Mouse (Mus musculus) gastrocnemius, adult 2 months (tissue): ENCODE results near the gene Gmds. TPM values are rescaled to one million over a fixed set of nuclear protein-coding genes. Genes with fewer than 3 reads are reported as not detected.

Experiments used
- DNase-seq: peaks from one replicate; pipeline ENCODE4 v3.0.0; 2022
- H3K27ac ChIP-seq: fragments of 200-600 bp; 2 replicates; pipeline ENCODE4 v1.8.1; 2022; ENCODE audit warnings: mild to moderate bottlenecking
- H3K4me3 ChIP-seq: fragments of 200-600 bp; 2 replicates; pipeline ENCODE4 v1.8.1; 2022; ENCODE audit warnings: mild to moderate bottlenecking, moderate library complexity
- CTCF ChIP-seq: fragments of 200-600 bp; IDR thresholded peaks from 2 replicates; pipeline ENCODE4 v1.8.1; 2022; ENCODE audit warnings: antibody characterized with exemption, mild to moderate bottlenecking, moderate library complexity
- intact Hi-C: fragments of 180-260 bp; cut with DNase I; formaldehyde crosslinking; loops from one replicate; pipeline ENCODE4 v1.15.1; 2025
- total RNA-seq, 2 experiments: library from RNA; stranded (reverse); gene quantifications; 2 replicates each; pipeline ENCODE4 v1.2.3; 2021

Gene Gmds
- total RNA-seq, 2 experiments from 2014 or later, result 2.1 to 2.4 TPM

- TF ChIP-seq CTCF, result no peak
- Histone ChIP-seq H3K4me3 (no peak overlapping the region), H3K27ac (no peak overlapping the region)
- DNase-seq, result no peak
- intact Hi-C loops, result loop anchor here (5.0 kb wide), 1 partner anchor 351 kb away; no protein-coding TSS in a partner anchor
Measured at GRCm38 (mm10) chr13:32311476-32311875, 27.1 kb downstream of the Gmds start.

GRCm38 (mm10) chr13:32298456-32298855, 40.1 kb downstream of the Gmds start:
- Histone ChIP-seq H3K4me3 (no peak overlapping the region), H3K27ac (no peak overlapping the region)
- no peak for DNase-seq
- intact Hi-C loops, result no loop called here
- no peak for TF ChIP-seq CTCF

GRCm38 (mm10) chr13:32297398-32297797, 41.1 kb downstream of the Gmds start:
- H3K27ac ChIP-seq, result no peak overlapping the region
- DNase-seq, result peak; percentile 29
- intact Hi-C loops, result loop anchor here (2.0 kb wide), 1 partner anchor 497 kb away; no protein-coding TSS in a partner anchor
- peak; percentile 61 for TF ChIP-seq CTCF
- no peak overlapping the region for H3K4me3 ChIP-seq

- Histone ChIP-seq H3K4me3 (no peak overlapping the region), H3K27ac (no peak overlapping the region)
- TF ChIP-seq CTCF, result no peak
- no peak for DNase-seq
- intact Hi-C loops, result no loop called here
Measured at GRCm38 (mm10) chr13:32294416-32295195, 43.9 kb downstream of the Gmds start.

- no peak for DNase-seq
- Histone ChIP-seq H3K4me3 (no peak overlapping the region), H3K27ac (no peak overlapping the region)
- peak; percentile 9; the same call in 1 of the 2 replicates for TF ChIP-seq CTCF
- intact Hi-C loops, result no loop called here
Measured at GRCm38 (mm10) chr13:32272937-32273496, 65.5 kb downstream of the Gmds start.

GRCm38 (mm10) chr13:32269757-32270156, 68.8 kb downstream of the Gmds start:
- intact Hi-C loops, result no loop called here
- Histone ChIP-seq H3K4me3 (no peak overlapping the region), H3K27ac (no peak overlapping the region)
- DNase-seq, result no peak
- no peak for TF ChIP-seq CTCF

- DNase-seq, result no peak
- no peak for TF ChIP-seq CTCF
- Histone ChIP-seq H3K4me3 (no peak overlapping the region), H3K27ac (no peak overlapping the region)
- intact Hi-C loops, result no loop called here
Measured at GRCm38 (mm10) chr13:32269261-32269660, 69.3 kb downstream of the Gmds start.

GRCm38 (mm10) chr13:32268284-32268683, 70.3 kb downstream of the Gmds start:
- no peak for TF ChIP-seq CTCF
- intact Hi-C loops, result no loop called here
- no peak for DNase-seq
- no peak overlapping the region for H3K4me3 ChIP-seq
- H3K27ac ChIP-seq, result no peak overlapping the region

GRCm38 (mm10) chr13:32267184-32267775, 71.3 kb downstream of the Gmds start:
- H3K4me3 ChIP-seq, result no peak overlapping the region
- intact Hi-C loops, result no loop called here
- no peak overlapping the region for H3K27ac ChIP-seq
- no peak for TF ChIP-seq CTCF
- DNase-seq, result no peak

- no peak for DNase-seq
- intact Hi-C loops, result no loop called here
- H3K4me3 ChIP-seq, result no peak overlapping the region
- TF ChIP-seq CTCF, result no peak
- H3K27ac ChIP-seq, result no peak overlapping the region
Measured at GRCm38 (mm10) chr13:32266721-32267120, 71.8 kb downstream of the Gmds start.

- Histone ChIP-seq H3K27ac (no peak overlapping the region), H3K4me3 (no peak overlapping the region)
- peak; percentile 26 for DNase-seq
- TF ChIP-seq CTCF, result no peak
- intact Hi-C loops, result no loop called here
Measured at GRCm38 (mm10) chr13:32256121-32256520, 82.4 kb downstream of the Gmds start.

GRCm38 (mm10) chr13:32252276-32252675, 86.3 kb downstream of the Gmds start:
- intact Hi-C loops, result no loop called here
- no peak for DNase-seq
- TF ChIP-seq CTCF, result no peak
- Histone ChIP-seq H3K4me3 (no peak overlapping the region), H3K27ac (no peak overlapping the region)

- H3K27ac ChIP-seq, result no peak overlapping the region
- TF ChIP-seq CTCF, result no peak
- intact Hi-C loops, result no loop called here
- H3K4me3 ChIP-seq, result no peak overlapping the region
- DNase-seq, result no peak
Measured at GRCm38 (mm10) chr13:32242200-32242599, 96.3 kb downstream of the Gmds start.
